In genomic region chr9:27193592-27194080, GRCm38 (mm10) we compare ENCODE assay signal across 10 mouse cellular contexts. TPM values are rescaled to one million over a fixed set of nuclear protein-coding genes. Genes with fewer than 3 reads are reported as not detected.
DNase-seq lines count a peak whose midpoint lies in the region; ATAC-seq and TF ChIP-seq lines count a peak whose summit lies in the region.
"Had no signal": no experiment of that assay in that cellular context is flagged by ENCODE, and none has a peak within 500 bp of the region (broad histone marks: within the 10 kb centered on the region; RNA-seq: fewer than 3 reads in every experiment).

No protein-coding gene starts in this region.

- no peaks in the 10 kb centered on the region for H3K27me3 ChIP-seq in hindbrain, embryonic 15.5 days
- peaks cover under 1% of the 10 kb centered on the region; the same call in 1 of the 2 replicates for H3K27me3 ChIP-seq in hindbrain, embryonic 12.5 days
- H3K27me3 ChIP-seq in cerebellum, adult 2 months (ENCODE audit: control insufficient read depth, insufficient read depth, low read length) = no peaks in the 10 kb centered on the region
- H3K27me3 ChIP-seq in midbrain, postnatal 0 days (ENCODE audit: insufficient read depth, low read length) = no peaks in the 10 kb centered on the region
- H3K27me3 ChIP-seq in intestine, embryonic 16.5 days (replicated peaks; ENCODE audit: control insufficient read depth, insufficient read depth, low read length) = no peaks in the 10 kb centered on the region
- H3K27me3 ChIP-seq: embryonic facial prominence, embryonic 15.5 days; heart, embryonic 15.5 days had no signal

- TF ChIP-seq POLR2A in cerebellum, adult 2 months (IDR thresholded peaks at IDR 0.05; ENCODE audit: borderline replicate concordance, insufficient read depth, low read length) = no peak

- H3K9ac ChIP-seq in hindbrain, embryonic 15.5 days = no peak overlapping the region
- H3K9ac ChIP-seq in hindbrain, embryonic 12.5 days = no peak overlapping the region
- no peak overlapping the region for H3K9ac ChIP-seq in midbrain, postnatal 0 days (replicated peaks; ENCODE audit: low read length, poor library complexity, severe bottlenecking)
- H3K9ac ChIP-seq in intestine, embryonic 16.5 days (ENCODE audit: low read depth, low read length) = no peak overlapping the region
- H3K9ac ChIP-seq: embryonic facial prominence, embryonic 15.5 days; heart, embryonic 15.5 days had no signal

- 49% methylated on average over 5 of the region's 6 CpGs for WGBS in hindbrain, embryonic 15.5 days
- 66% methylated on average over 5 of the region's 6 CpGs for WGBS in hindbrain, embryonic 12.5 days
- WGBS in cerebellum, adult 2 months = 5% methylated on average over 6 of the region's 6 CpGs
- 53% methylated on average over 4 of the region's 6 CpGs for WGBS in midbrain, postnatal 0 days
- 73% methylated on average over 5 of the region's 6 CpGs for WGBS in intestine, embryonic 16.5 days

- no peaks in the 10 kb centered on the region for H3K36me3 ChIP-seq in hindbrain, embryonic 15.5 days
- H3K36me3 ChIP-seq in hindbrain, embryonic 12.5 days = no peaks in the 10 kb centered on the region
- H3K36me3 ChIP-seq in midbrain, postnatal 0 days (ENCODE audit: insufficient read depth, low read length) = no peaks in the 10 kb centered on the region
- no peaks in the 10 kb centered on the region for H3K36me3 ChIP-seq in intestine, embryonic 16.5 days (ENCODE audit: control insufficient read depth, insufficient read depth, low read length)
- H3K36me3 ChIP-seq: embryonic facial prominence, embryonic 15.5 days; heart, embryonic 15.5 days had no signal

- peak; percentile 81 to 88 for DNase-seq in cerebellum, adult 2 months
- peak; percentile 71 to 82 for DNase-seq in layer of hippocampus, adult 18-20 months (ENCODE audit: low spot score in 2 of 2)
- peak; percentile 78 for DNase-seq in midbrain, postnatal 0 days (ENCODE audit: low spot score)
- no peak for DNase-seq in adipocyte (ENCODE audit: low spot score)
- DNase-seq in lung, postnatal 25 days (ENCODE audit: low spot score) = no peak

- no peak overlapping the region for H3K4me2 ChIP-seq in hindbrain, embryonic 15.5 days
- no peak overlapping the region for H3K4me2 ChIP-seq in hindbrain, embryonic 12.5 days (replicated peaks)
- H3K4me2 ChIP-seq in midbrain, postnatal 0 days (ENCODE audit: low read depth, low read length, poor library complexity, severe bottlenecking) = no peak overlapping the region
- no peak overlapping the region for H3K4me2 ChIP-seq in intestine, embryonic 16.5 days (ENCODE audit: low read depth, low read length)
- H3K4me2 ChIP-seq: embryonic facial prominence, embryonic 15.5 days; heart, embryonic 15.5 days had no signal

- TF ChIP-seq CTCF in cerebellum, adult 2 months (IDR thresholded peaks at IDR 0.05; ENCODE audit: borderline replicate concordance, insufficient read depth, low read depth, low read length) = no peak
- TF ChIP-seq CTCF in midbrain, postnatal 0 days (IDR thresholded peaks at IDR 0.05) = no peak

- H3K4me1 ChIP-seq in hindbrain, embryonic 15.5 days (replicated peaks) = peaks cover 29% of the 10 kb centered on the region
- peaks cover 34% of the 10 kb centered on the region for H3K4me1 ChIP-seq in hindbrain, embryonic 12.5 days
- peaks cover 37% of the 10 kb centered on the region for H3K4me1 ChIP-seq in cerebellum, adult 2 months (ENCODE audit: control insufficient read depth, insufficient read depth, low read length)
- peaks cover 16% of the 10 kb centered on the region for H3K4me1 ChIP-seq in midbrain, postnatal 0 days (ENCODE audit: insufficient read depth, low read length)
- peaks cover 13% of the 10 kb centered on the region for H3K4me1 ChIP-seq in intestine, embryonic 16.5 days (ENCODE audit: control insufficient read depth, insufficient read depth, low read length)

- no peaks in the 10 kb centered on the region for H3K9me3 ChIP-seq in hindbrain, embryonic 15.5 days
- no peaks in the 10 kb centered on the region for H3K9me3 ChIP-seq in hindbrain, embryonic 12.5 days (replicated peaks)
- no peaks in the 10 kb centered on the region for H3K9me3 ChIP-seq in midbrain, postnatal 0 days (ENCODE audit: low read length)
- H3K9me3 ChIP-seq in intestine, embryonic 16.5 days (ENCODE audit: control insufficient read depth, low read length) = no peaks in the 10 kb centered on the region
- H3K9me3 ChIP-seq: embryonic facial prominence, embryonic 15.5 days; heart, embryonic 15.5 days had no signal

- H3K4me3 ChIP-seq in hindbrain, embryonic 15.5 days = no peak overlapping the region
- H3K4me3 ChIP-seq in hindbrain, embryonic 12.5 days = no peak overlapping the region
- H3K4me3 ChIP-seq in cerebellum, adult 2 months (replicated peaks; ENCODE audit: insufficient read depth, low read depth, low read length) = no peak overlapping the region
- no peak overlapping the region for H3K4me3 ChIP-seq in midbrain, postnatal 0 days (ENCODE audit: low read depth, low read length)
- H3K4me3 ChIP-seq in intestine, embryonic 16.5 days (ENCODE audit: low read length) = no peak overlapping the region
- H3K4me3 ChIP-seq: embryonic facial prominence, embryonic 15.5 days; heart, embryonic 15.5 days had no signal

- ATAC-seq in hindbrain, embryonic 15.5 days (ENCODE audit: low FRiP score, low read depth) = peak; percentile 9; the same call in 1 of the 2 replicates
- ATAC-seq in hindbrain, embryonic 12.5 days (ENCODE audit: low FRiP score) = no peak
- ATAC-seq in midbrain, postnatal 0 days (ENCODE audit: low FRiP score) = no peak; the same call in 1 of the 2 replicates
- no peak for ATAC-seq in intestine, embryonic 16.5 days

- H3K27ac ChIP-seq in hindbrain, embryonic 15.5 days (replicated peaks) = no peak overlapping the region
- no peak overlapping the region for H3K27ac ChIP-seq in hindbrain, embryonic 12.5 days
- peak overlapping the region; percentile 62; the same call in 1 of the 2 replicates for H3K27ac ChIP-seq in cerebellum, adult 2 months (ENCODE audit: insufficient read depth, low read length)
- H3K27ac ChIP-seq in midbrain, postnatal 0 days (ENCODE audit: low read depth, low read length) = no peak overlapping the region
- no peak overlapping the region for H3K27ac ChIP-seq in intestine, embryonic 16.5 days (ENCODE audit: low read length)
- H3K27ac ChIP-seq: embryonic facial prominence, embryonic 15.5 days had no signal

RNA-seq across cellular contexts. Expression of gene Jam3, which starts 38.4 kb away (rescaled TPM):
- 46.7 and 49.9 TPM in 2 replicates for polyA plus RNA-seq in hindbrain, embryonic 15.5 days (2015; fragmentation: Nextera tagmentation; extraction: Ambion mirVana)
- 131 and 133 TPM in 2 replicates for polyA plus RNA-seq in hindbrain, embryonic 12.5 days (2016; fragmentation: Nextera tagmentation; extraction: Ambion mirVana)
- polyA plus RNA-seq in cerebellum, adult 2 months (2012; rRNA removed) = 44.3 and 50.8 TPM in 2 replicates
- 10 to 100 TPM; 34.6 to 37.8 TPM for total RNA-seq in layer of hippocampus, adult 18-20 months (2021)
- 20.6 and 37.3 TPM in 2 replicates for total RNA-seq in midbrain, postnatal 0 days (2014; rRNA removed)
- polyA plus RNA-seq in midbrain, postnatal 0 days (2015; fragmentation: Nextera tagmentation; extraction: Ambion mirVana) = 28.8 and 29.2 TPM in 2 replicates
- 36.5 and 41.4 TPM in 2 replicates for polyA plus RNA-seq in intestine, embryonic 16.5 days (2015; fragmentation: Nextera tagmentation; extraction: Ambion mirVana)

Comparison
In these comparisons a context has a peak if more than half of its experiments do, and no peak if none do; other contexts are left out.
1. DNase-seq: peak in cerebellum, adult 2 months (2 of 2), layer of hippocampus, adult 18-20 months (2 of 2) and midbrain, postnatal 0 days (single experiment); none in adipocyte (single experiment) and lung, postnatal 25 days (single experiment).